11 mouse cellular contexts compared by ENCODE assay signal in genomic region chr6:49009161-49009555, GRCm38 (mm10). TPM values are rescaled to one million over a fixed set of nuclear protein-coding genes. Genes with fewer than 3 reads are reported as not detected.
A peak's percentile ranks its signal among the peaks of the same experiment; 100 is the strongest.
DNase-seq lines count a peak whose midpoint lies in the region; ATAC-seq lines count a peak whose summit lies in the region.
"Had no signal": no experiment of that assay in that cellular context is flagged by ENCODE, and none has a peak within 500 bp of the region (broad histone marks: within the 10 kb centered on the region; RNA-seq: fewer than 3 reads in every experiment).

No protein-coding gene starts in this region.

- H3K4me1 ChIP-seq in kidney, embryonic 16.5 days (ENCODE audit: insufficient read depth, low read length): peaks cover 9% of the 10 kb centered on the region; the same call in 1 of the 2 replicates
- H3K4me1 ChIP-seq in forebrain, embryonic 14.5 days (ENCODE audit: control insufficient read depth, insufficient read depth, low read length): peaks cover 7% of the 10 kb centered on the region; the same call in 1 of the 2 replicates
- H3K4me1 ChIP-seq in midbrain, embryonic 15.5 days: peaks cover 10% of the 10 kb centered on the region

- no peaks in the 10 kb centered on the region for H3K36me3 ChIP-seq in kidney, embryonic 16.5 days (ENCODE audit: insufficient read depth, low read length)
- no peaks in the 10 kb centered on the region for H3K36me3 ChIP-seq in forebrain, embryonic 14.5 days (ENCODE audit: control insufficient read depth, insufficient read depth, low read length)
- no peaks in the 10 kb centered on the region for H3K36me3 ChIP-seq in midbrain, embryonic 15.5 days (replicated peaks)

- ATAC-seq in kidney, embryonic 16.5 days (ENCODE audit: low FRiP score, low TSS enrichment): no peak
- no peak for ATAC-seq in forebrain, embryonic 14.5 days
- no peak for ATAC-seq in midbrain, embryonic 15.5 days (replicated peaks)
- ATAC-seq in megakaryocyte, adult 5-6 weeks (ENCODE audit: poor library complexity, severe bottlenecking): no peak
- ATAC-seq: Patski had no signal

- H3K4me3 ChIP-seq in kidney, embryonic 16.5 days (ENCODE audit: low read length): peak overlapping the region; percentile 28
- no peak overlapping the region for H3K4me3 ChIP-seq in forebrain, embryonic 14.5 days (ENCODE audit: low read depth, low read length)
- no peak overlapping the region for H3K4me3 ChIP-seq in midbrain, embryonic 15.5 days

- peak; percentile 5 for DNase-seq in embryo, embryonic 11 days
- no peak for DNase-seq in embryo, embryonic 9.5 days (ENCODE audit: extremely low spot score)
- no peak for DNase-seq in kidney, postnatal 10 days
- DNase-seq in forebrain, embryonic 14.5 days (ENCODE audit: low spot score): peak; percentile 37
- DNase-seq in thymus, postnatal 4 days: no peak
- DNase-seq: lung, postnatal 14 days had no signal

- H3K27me3 ChIP-seq in kidney, embryonic 16.5 days (ENCODE audit: insufficient read depth, low read length): no peaks in the 10 kb centered on the region
- H3K27me3 ChIP-seq in forebrain, embryonic 14.5 days (replicated peaks; ENCODE audit: control insufficient read depth, insufficient read depth, low read length): no peaks in the 10 kb centered on the region
- no peaks in the 10 kb centered on the region for H3K27me3 ChIP-seq in midbrain, embryonic 15.5 days (replicated peaks)
- H3K27me3 ChIP-seq: Patski had no signal

- H3K9ac ChIP-seq in kidney, embryonic 16.5 days (replicated peaks; ENCODE audit: low read length): peak overlapping the region; percentile 13; the same call in 1 of the 2 replicates
- H3K9ac ChIP-seq in forebrain, embryonic 14.5 days (ENCODE audit: low read length): no peak overlapping the region
- no peak overlapping the region for H3K9ac ChIP-seq in midbrain, embryonic 15.5 days

- peaks cover 4% of the 10 kb centered on the region for H3K9me3 ChIP-seq in kidney, embryonic 16.5 days (ENCODE audit: low read length)
- H3K9me3 ChIP-seq in forebrain, embryonic 14.5 days (replicated peaks; ENCODE audit: control insufficient read depth, low read length): no peaks in the 10 kb centered on the region
- H3K9me3 ChIP-seq in midbrain, embryonic 15.5 days: no peaks in the 10 kb centered on the region

- peak overlapping the region; percentile 60 for H3K4me2 ChIP-seq in kidney, embryonic 16.5 days (replicated peaks; ENCODE audit: low read depth, low read length)
- H3K4me2 ChIP-seq in forebrain, embryonic 14.5 days (ENCODE audit: low read length): peak overlapping the region; percentile 39; the same call in 1 of the 2 replicates
- H3K4me2 ChIP-seq in midbrain, embryonic 15.5 days: peak overlapping the region; percentile 50; the same call in 1 of the 2 replicates

- no peak overlapping the region for H3K27ac ChIP-seq in kidney, embryonic 16.5 days (ENCODE audit: low read length)
- H3K27ac ChIP-seq in forebrain, embryonic 14.5 days (ENCODE audit: low read depth, low read length): no peak overlapping the region
- H3K27ac ChIP-seq in midbrain, embryonic 15.5 days: no peak overlapping the region

- 16% methylated on average over 7 of the region's 7 CpGs for WGBS in kidney, embryonic 16.5 days
- 16% methylated on average over 7 of the region's 7 CpGs for WGBS in forebrain, embryonic 14.5 days
- WGBS in midbrain, embryonic 15.5 days: 38% methylated on average over 7 of the region's 7 CpGs

RNA-seq across cellular contexts. Expression of gene Svs1, which starts 22.5 kb away (rescaled TPM):
- polyA plus RNA-seq in kidney, embryonic 16.5 days (2015; fragmentation: Nextera tagmentation; extraction: Ambion mirVana): not detected in 2 replicates
- polyA plus RNA-seq in forebrain, embryonic 14.5 days (2014; fragmentation: Nextera tagmentation; extraction: Ambion mirVana): not detected in 2 replicates
- polyA plus RNA-seq in midbrain, embryonic 15.5 days (2015; fragmentation: Nextera tagmentation; extraction: Ambion mirVana): not detected in 2 replicates
- not detected in 2 replicates for total RNA-seq in megakaryocyte, adult 5-6 weeks (2015)
- total RNA-seq in megakaryocyte, adult 5-6 weeks (2017): not detected in 2 replicates
- total RNA-seq: gastrocnemius, postnatal 4 days had no signal
- polyA plus RNA-seq: Patski had no signal

RNA-seq across cellular contexts. Expression of gene Gpnmb, which starts 27.2 kb away (rescaled TPM):
- 0.26 and 0.39 TPM in 2 replicates for polyA plus RNA-seq in kidney, embryonic 16.5 days (2015; fragmentation: Nextera tagmentation; extraction: Ambion mirVana)
- 0.80 and 0.83 TPM in 2 replicates for polyA plus RNA-seq in forebrain, embryonic 14.5 days (2014; fragmentation: Nextera tagmentation; extraction: Ambion mirVana)
- polyA plus RNA-seq in midbrain, embryonic 15.5 days (2015; fragmentation: Nextera tagmentation; extraction: Ambion mirVana): 0.36 and 0.74 TPM in 2 replicates
- 0.94 and 2.3 TPM in 2 replicates for total RNA-seq in megakaryocyte, adult 5-6 weeks (2015)
- total RNA-seq in megakaryocyte, adult 5-6 weeks (2017): 0.45 and 0.81 TPM in 2 replicates

RNA-seq across cellular contexts. Expression of gene Doxl2, which starts 34.4 kb away (rescaled TPM):
- polyA plus RNA-seq in kidney, embryonic 16.5 days (2015; fragmentation: Nextera tagmentation; extraction: Ambion mirVana): not detected in 2 replicates
- polyA plus RNA-seq in forebrain, embryonic 14.5 days (2014; fragmentation: Nextera tagmentation; extraction: Ambion mirVana): not detected in 2 replicates
- not detected in 2 replicates for polyA plus RNA-seq in midbrain, embryonic 15.5 days (2015; fragmentation: Nextera tagmentation; extraction: Ambion mirVana)
- total RNA-seq in megakaryocyte, adult 5-6 weeks (2015): not detected in 2 replicates
- not detected in 2 replicates for total RNA-seq in megakaryocyte, adult 5-6 weeks (2017)
- total RNA-seq: gastrocnemius, postnatal 4 days had no signal
- polyA plus RNA-seq: Patski had no signal

Comparison
In these comparisons a context has a peak if more than half of its experiments do, and no peak if none do; other contexts are left out.
1. DNase-seq: peak in embryo, embryonic 11 days (single experiment) and forebrain, embryonic 14.5 days (single experiment); none in embryo, embryonic 9.5 days (single experiment), kidney, postnatal 10 days (single experiment) and thymus, postnatal 4 days (single experiment).
2. Peak in every context shown above with its lines, with median percentiles within 50 percentile points of each other: H3K4me2 ChIP-seq.